Mouse (Mus musculus): Measurements from ENCODE around the gene Fam205c. TPM values are rescaled to one million over a fixed set of nuclear protein-coding genes. Genes with fewer than 3 reads are reported as not detected.

Fam205c gene
- polyA plus RNA-seq, 2 experiments, result not detected

- ATAC-seq (ENCODE audit: low FRiP score, low read depth), result no peak
- 88% methylated on average over 3 of the region's 3 CpGs for WGBS
- no peak overlapping the region for H3K9ac ChIP-seq (ENCODE audit: low read depth, low read length, severe bottlenecking)
Measured at GRCm38 (mm10) chr4:42904523-42904922, 30.5 kb upstream of the Fam205c start.

GRCm38 (mm10) chr4:42903942-42904341 lies 29.9 kb upstream of the Fam205c start:
- Histone ChIP-seq H3K9me3 (ENCODE audit: control insufficient read depth, low read length) (no peaks in the 10 kb centered on the region), H3K4me2 (replicated peaks; ENCODE audit: low read depth, low read length, severe bottlenecking) (no peak overlapping the region), H3K27ac (replicated peaks; ENCODE audit: low read depth, low read length) (no peak overlapping the region), H3K27me3 (ENCODE audit: control insufficient read depth, insufficient read depth, low read length) (no peaks in the 10 kb centered on the region), H3K4me1 (ENCODE audit: control insufficient read depth, insufficient read depth, low read length) (no peaks in the 10 kb centered on the region), H3K4me3 (replicated peaks; ENCODE audit: low read length) (no peak overlapping the region), H3K9ac (ENCODE audit: low read depth, low read length, severe bottlenecking) (no peak overlapping the region), H3K36me3 (ENCODE audit: control insufficient read depth, insufficient read depth, low read length) (no peaks in the 10 kb centered on the region)
- no peak for TF ChIP-seq POLR2A (IDR thresholded peaks at IDR 0.05; ENCODE audit: borderline replicate concordance, extremely low read depth, insufficient read depth, insufficient read length)
- DNase-seq (ENCODE audit: low spot score) (no peak), ATAC-seq (ENCODE audit: low FRiP score, low read depth) (no peak)
- WGBS, result 67% methylated on average over 1 of the region's 1 CpGs

More at GRCm38 (mm10) chr4:42904523-42904922, 30.5 kb upstream of the Fam205c start:
- no peak overlapping the region for H3K4me2 ChIP-seq (replicated peaks; ENCODE audit: low read depth, low read length, severe bottlenecking)
- H3K36me3 ChIP-seq (ENCODE audit: control insufficient read depth, insufficient read depth, low read length), result no peaks in the 10 kb centered on the region
- H3K4me3 ChIP-seq (replicated peaks; ENCODE audit: low read length), result no peak overlapping the region
- H3K27ac ChIP-seq (replicated peaks; ENCODE audit: low read depth, low read length), result no peak overlapping the region
- no peaks in the 10 kb centered on the region for H3K4me1 ChIP-seq (ENCODE audit: control insufficient read depth, insufficient read depth, low read length)
- H3K27me3 ChIP-seq (ENCODE audit: control insufficient read depth, insufficient read depth, low read length), result no peaks in the 10 kb centered on the region
- DNase-seq (ENCODE audit: low spot score), result no peak
- TF ChIP-seq POLR2A (IDR thresholded peaks at IDR 0.05; ENCODE audit: borderline replicate concordance, extremely low read depth, insufficient read depth, insufficient read length), result no peak
- no peaks in the 10 kb centered on the region for H3K9me3 ChIP-seq (ENCODE audit: control insufficient read depth, low read length)

- Histone ChIP-seq H3K9me3 (ENCODE audit: control insufficient read depth, low read length) (no peaks in the 10 kb centered on the region), H3K27me3 (ENCODE audit: control insufficient read depth, insufficient read depth, low read length) (no peaks in the 10 kb centered on the region), H3K36me3 (ENCODE audit: control insufficient read depth, insufficient read depth, low read length) (no peaks in the 10 kb centered on the region), H3K4me2 (replicated peaks; ENCODE audit: low read depth, low read length, severe bottlenecking) (no peak overlapping the region), H3K4me1 (ENCODE audit: control insufficient read depth, insufficient read depth, low read length) (no peaks in the 10 kb centered on the region), H3K9ac (ENCODE audit: low read depth, low read length, severe bottlenecking) (no peak overlapping the region), H3K27ac (replicated peaks; ENCODE audit: low read depth, low read length) (no peak overlapping the region), H3K4me3 (replicated peaks; ENCODE audit: low read length) (no peak overlapping the region)
- DNase-seq (ENCODE audit: low spot score) (no peak), ATAC-seq (ENCODE audit: low FRiP score, low read depth) (no peak)
- WGBS, result 90% methylated on average over 5 of the region's 5 CpGs
- no peak for TF ChIP-seq POLR2A (IDR thresholded peaks at IDR 0.05; ENCODE audit: borderline replicate concordance, extremely low read depth, insufficient read depth, insufficient read length)
Measured at GRCm38 (mm10) chr4:42902730-42903129, 28.7 kb upstream of the Fam205c start.

- WGBS, result 58% methylated on average over 9 of the region's 9 CpGs
Measured at GRCm38 (mm10) chr4:42902174-42902573, 28.1 kb upstream of the Fam205c start.

GRCm38 (mm10) chr4:42900878-42901277 lies 26.8 kb upstream of the Fam205c start:
- Histone ChIP-seq H3K4me2 (replicated peaks; ENCODE audit: low read depth, low read length, severe bottlenecking) (no peak overlapping the region), H3K9ac (ENCODE audit: low read depth, low read length, severe bottlenecking) (no peak overlapping the region), H3K36me3 (ENCODE audit: control insufficient read depth, insufficient read depth, low read length) (no peaks in the 10 kb centered on the region), H3K4me1 (ENCODE audit: control insufficient read depth, insufficient read depth, low read length) (no peaks in the 10 kb centered on the region), H3K27me3 (ENCODE audit: control insufficient read depth, insufficient read depth, low read length) (no peaks in the 10 kb centered on the region), H3K4me3 (replicated peaks; ENCODE audit: low read length) (no peak overlapping the region), H3K27ac (replicated peaks; ENCODE audit: low read depth, low read length) (no peak overlapping the region), H3K9me3 (ENCODE audit: control insufficient read depth, low read length) (no peaks in the 10 kb centered on the region)
- DNase-seq (ENCODE audit: low spot score), result no peak
- TF ChIP-seq POLR2A (IDR thresholded peaks at IDR 0.05; ENCODE audit: borderline replicate concordance, extremely low read depth, insufficient read depth, insufficient read length), result no peak
- 62% methylated on average over 5 of the region's 5 CpGs for WGBS
- ATAC-seq (ENCODE audit: low FRiP score, low read depth), result no peak

More at GRCm38 (mm10) chr4:42902174-42902573, 28.1 kb upstream of the Fam205c start:
- Histone ChIP-seq H3K9ac (ENCODE audit: low read depth, low read length, severe bottlenecking) (no peak overlapping the region), H3K4me2 (replicated peaks; ENCODE audit: low read depth, low read length, severe bottlenecking) (no peak overlapping the region), H3K9me3 (ENCODE audit: control insufficient read depth, low read length) (no peaks in the 10 kb centered on the region), H3K36me3 (ENCODE audit: control insufficient read depth, insufficient read depth, low read length) (no peaks in the 10 kb centered on the region), H3K4me3 (replicated peaks; ENCODE audit: low read length) (no peak overlapping the region), H3K4me1 (ENCODE audit: control insufficient read depth, insufficient read depth, low read length) (no peaks in the 10 kb centered on the region), H3K27ac (replicated peaks; ENCODE audit: low read depth, low read length) (no peak overlapping the region), H3K27me3 (ENCODE audit: control insufficient read depth, insufficient read depth, low read length) (no peaks in the 10 kb centered on the region)
- DNase-seq (ENCODE audit: low spot score), result no peak
- no peak for TF ChIP-seq POLR2A (IDR thresholded peaks at IDR 0.05; ENCODE audit: borderline replicate concordance, extremely low read depth, insufficient read depth, insufficient read length)
- ATAC-seq (ENCODE audit: low FRiP score, low read depth), result no peak

GRCm38 (mm10) chr4:42898914-42899313 lies 24.9 kb upstream of the Fam205c start:
- 35% methylated on average over 3 of the region's 3 CpGs for WGBS
- ATAC-seq (ENCODE audit: low FRiP score, low read depth) (no peak), DNase-seq (ENCODE audit: low spot score) (no peak)
- Histone ChIP-seq H3K4me2 (replicated peaks; ENCODE audit: low read depth, low read length, severe bottlenecking) (no peak overlapping the region), H3K9ac (ENCODE audit: low read depth, low read length, severe bottlenecking) (no peak overlapping the region), H3K36me3 (ENCODE audit: control insufficient read depth, insufficient read depth, low read length) (no peaks in the 10 kb centered on the region), H3K9me3 (ENCODE audit: control insufficient read depth, low read length) (no peaks in the 10 kb centered on the region), H3K4me3 (replicated peaks; ENCODE audit: low read length) (no peak overlapping the region), H3K27ac (replicated peaks; ENCODE audit: low read depth, low read length) (no peak overlapping the region), H3K4me1 (ENCODE audit: control insufficient read depth, insufficient read depth, low read length) (no peaks in the 10 kb centered on the region), H3K27me3 (ENCODE audit: control insufficient read depth, insufficient read depth, low read length) (no peaks in the 10 kb centered on the region)
- no peak for TF ChIP-seq POLR2A (IDR thresholded peaks at IDR 0.05; ENCODE audit: borderline replicate concordance, extremely low read depth, insufficient read depth, insufficient read length)

Measured in limb, embryonic 14.5 days (tissue).